Mouse (Mus musculus) liver, postnatal 0 days (tissue): ENCODE data around the gene Lsm3.

Source experiments
- CTCF ChIP-seq: sonication (generic); IDR thresholded peaks from 2 replicates; pipeline ENCODE4 v1.5.1; 2016; ENCODE audit warnings: antibody characterized with exemption, low read depth
- EP300 ChIP-seq: IDR thresholded peaks from 2 replicates; pipeline ENCODE4 v1.6.1; 2016; ENCODE audit warnings: antibody characterized with exemption, low read depth, mild to moderate bottlenecking

- TF ChIP-seq CTCF = no peak
- no peak for TF ChIP-seq EP300
These were observed 42.8 kb downstream of the Lsm3 start for GRCm38 (mm10) chr6:91558565-91558964.
